Mouse (Mus musculus) frontal cortex, adult 2 months (tissue): Measurements from ENCODE around the gene Fez1. TPM values are rescaled to one million over a fixed set of nuclear protein-coding genes. Genes with fewer than 3 reads are reported as not detected.

Source experiments
- DNase-seq, 2 experiments: peaks; one replicate each; pipeline ENCODE4 v3.0.0; 2022; ENCODE audit warnings: low spot score in 1 of 2; ENCODE audit errors: extremely low spot score in 1 of 2
- polyA plus RNA-seq: library from polyadenylated mRNA; depleted of rRNA; stranded (reverse); fragments of >200 nt; gene quantifications from 2 replicates; pipeline ENCODE4 v1.2.3, GENCODE M21; 2012; rRNA removed

Gene Fez1
- polyA plus RNA-seq, 1 experiment = 327 TPM

DNA sequence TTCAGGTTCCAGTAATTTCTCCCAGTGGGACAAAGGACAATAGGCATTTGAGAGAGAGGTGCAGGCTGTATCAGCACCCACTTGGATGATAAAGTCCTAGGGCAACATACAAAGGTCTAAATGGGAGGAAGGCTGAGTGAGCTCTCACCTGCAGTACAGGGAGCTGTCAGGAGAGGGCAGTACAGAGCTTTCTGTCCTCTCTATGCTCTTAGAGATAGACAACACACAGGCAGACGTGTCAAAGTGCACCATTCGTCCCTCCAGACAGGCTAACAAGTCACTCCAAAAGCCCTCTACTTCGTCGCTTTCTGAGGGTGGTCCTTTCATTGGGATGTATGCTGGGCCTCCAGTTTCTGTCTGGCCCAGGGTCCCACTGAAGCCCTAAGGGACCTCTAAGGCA, 68.9 kb downstream of the Fez1 start:
- peak in 1 of 2 experiments; percentile 84 for DNase-seq

DNA sequence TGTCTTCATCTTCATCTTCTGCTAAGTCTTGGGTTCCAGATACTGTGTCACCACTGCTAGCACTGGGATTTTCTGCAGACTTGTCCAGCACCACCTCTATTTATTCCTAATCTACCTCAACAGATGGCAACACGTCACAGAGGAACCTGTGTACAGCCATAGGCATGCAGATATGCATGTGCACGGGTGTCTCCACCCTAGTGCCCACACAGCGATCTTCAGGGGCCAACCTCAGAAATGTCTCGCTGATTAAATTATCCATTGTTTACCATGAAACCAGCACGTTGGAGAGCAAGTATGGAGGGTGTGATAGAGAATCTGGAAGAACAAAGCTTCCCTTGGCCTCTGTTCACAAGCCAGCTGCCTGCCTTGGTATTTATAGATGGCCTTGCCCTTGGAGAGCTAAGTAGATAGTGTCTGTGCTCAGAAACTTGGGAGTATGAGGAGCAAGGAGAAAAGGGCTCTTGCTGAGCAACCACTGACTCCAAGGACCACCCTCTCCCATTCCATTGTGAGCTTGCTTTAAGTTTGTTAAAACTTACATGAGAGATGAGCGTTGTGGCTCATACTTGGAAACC, 71.8 kb downstream of the Fez1 start:
- no peak for DNase-seq

DNA sequence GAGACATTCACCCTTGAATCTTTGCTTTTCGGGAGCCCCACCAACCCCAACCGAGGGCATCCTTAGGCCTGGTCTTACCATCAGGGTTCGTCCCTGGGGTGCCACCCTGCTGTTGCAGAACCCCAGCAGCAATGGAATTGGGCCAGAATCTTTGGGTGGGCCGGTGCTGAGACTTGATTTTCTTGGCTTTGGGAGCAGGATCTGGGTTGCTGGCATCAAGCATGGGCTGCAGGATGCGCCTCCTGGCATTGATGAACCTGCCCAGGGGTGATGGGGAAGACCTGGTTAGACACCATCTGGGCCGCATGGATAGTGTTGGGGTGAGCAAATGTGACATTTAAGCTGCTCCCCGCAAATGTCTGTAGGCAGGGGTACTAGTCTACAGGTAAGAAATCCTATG, 72.6 kb downstream of the Fez1 start:
- no peak for DNase-seq

DNA sequence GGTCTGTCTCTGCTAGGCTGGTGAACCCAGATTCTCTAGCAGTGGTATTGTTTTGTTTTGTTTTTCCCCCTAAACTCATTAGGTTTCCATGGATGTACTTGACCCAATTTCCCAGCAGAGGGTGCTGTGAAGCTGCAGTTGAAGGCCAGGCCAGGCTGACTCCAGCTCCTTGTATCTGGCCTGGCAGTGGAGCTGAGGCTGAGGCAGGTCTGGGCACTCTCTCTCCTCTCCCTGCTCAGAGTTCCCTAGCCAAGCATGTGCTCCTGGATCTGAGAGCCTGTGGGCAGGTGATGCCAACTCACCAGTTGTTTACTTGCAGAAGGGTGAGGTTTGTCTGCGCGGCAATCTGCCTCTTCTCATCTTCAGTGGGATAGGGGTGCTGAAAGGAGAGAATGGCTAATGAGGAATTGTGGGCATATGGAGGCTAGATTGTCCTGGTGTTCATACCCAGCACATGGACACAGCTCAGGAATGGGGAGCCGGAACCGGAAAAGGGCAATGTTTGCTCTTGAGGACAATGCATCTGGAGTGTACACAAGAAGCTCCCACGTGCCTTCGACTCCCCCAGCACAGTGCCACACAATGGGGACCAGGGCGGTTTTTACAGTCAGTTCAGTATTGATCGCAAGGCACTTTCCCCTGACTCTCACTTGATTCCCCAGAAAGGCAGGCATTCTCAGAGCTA, 73.5 kb downstream of the Fez1 start:
- DNase-seq = peak in 1 of 2 experiments; percentile 90

DNA sequence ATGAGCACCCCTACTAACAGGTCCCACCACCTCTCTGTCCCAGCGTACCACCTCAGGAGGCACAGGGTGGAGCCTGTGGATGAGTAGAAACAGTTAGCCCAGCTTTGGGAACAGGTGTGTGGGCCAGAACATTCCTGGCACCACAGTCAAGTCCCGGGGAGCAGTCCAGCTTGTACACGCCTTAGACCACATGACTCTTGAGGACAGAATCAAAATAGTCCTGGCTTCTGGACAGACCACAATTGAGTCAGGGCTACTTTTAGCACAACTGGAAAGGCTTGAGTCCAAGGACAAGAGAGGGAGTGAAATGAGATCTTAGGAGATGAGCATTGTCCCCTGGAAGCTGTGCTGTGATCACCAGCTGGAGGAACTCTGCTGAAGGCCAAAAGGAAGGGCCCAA, 76.9 kb downstream of the Fez1 start:
- DNase-seq = no peak

DNA sequence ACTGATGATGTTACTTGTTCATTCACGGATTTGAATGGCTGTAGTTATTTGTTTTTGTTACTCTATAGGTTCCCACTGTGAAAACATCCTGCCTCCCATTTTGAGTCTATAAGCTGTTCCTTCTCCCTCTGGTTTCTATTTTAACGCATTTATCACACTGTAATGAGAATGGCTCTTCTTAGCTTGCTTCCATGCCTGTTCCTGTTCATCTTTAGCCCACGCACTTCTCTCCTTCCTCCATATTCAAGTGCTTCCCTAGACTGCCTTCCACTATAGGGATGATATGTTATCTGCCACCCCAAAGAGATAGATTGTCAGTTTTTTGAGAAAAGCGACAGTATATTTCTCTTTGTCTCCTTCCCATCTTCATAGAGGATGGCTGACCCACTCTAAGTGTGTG, 78.8 kb downstream of the Fez1 start:
- DNase-seq = peak in 1 of 2 experiments; percentile 52

DNA sequence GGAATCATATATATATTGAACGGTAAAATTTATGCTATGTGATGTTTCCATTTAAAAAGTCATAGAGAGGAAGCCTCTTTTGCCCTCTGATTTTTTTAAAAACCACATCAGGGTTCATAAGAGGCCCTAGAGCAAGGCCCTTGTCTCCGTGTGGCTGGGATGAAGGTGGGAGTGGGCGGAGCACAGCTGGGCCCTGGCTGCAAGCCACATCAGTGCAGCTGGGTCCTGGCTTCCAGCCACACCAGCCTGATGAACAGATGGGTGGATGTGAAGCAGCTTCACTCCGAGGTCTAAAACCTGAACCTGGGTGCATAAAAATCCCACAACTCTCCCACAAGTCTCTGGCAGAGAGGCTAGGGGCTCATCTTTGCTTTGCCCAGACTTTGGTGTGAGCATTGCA, 83.8 kb downstream of the Fez1 start:
- no peak for DNase-seq

DNA sequence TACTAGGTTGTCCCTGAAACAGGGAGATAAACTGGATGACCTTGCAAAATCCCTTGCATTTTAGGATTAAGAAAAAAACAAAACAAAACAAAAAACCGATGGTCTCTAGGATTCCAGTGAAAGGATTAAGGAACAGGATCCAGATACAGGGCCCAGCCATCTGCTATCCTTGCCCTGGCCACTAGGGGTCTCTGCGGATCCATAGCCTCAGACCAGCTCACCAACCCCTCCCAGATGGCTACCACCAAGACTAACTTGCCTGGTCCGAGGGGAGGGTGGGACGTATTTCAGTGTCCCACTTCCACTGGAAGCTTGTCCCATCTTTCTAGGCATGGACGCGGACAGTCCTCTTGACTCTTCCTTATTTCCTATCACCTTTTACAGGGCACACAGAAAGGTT, 94.7 kb downstream of the Fez1 start:
- peak; percentile 69 to 94 for DNase-seq

DNA sequence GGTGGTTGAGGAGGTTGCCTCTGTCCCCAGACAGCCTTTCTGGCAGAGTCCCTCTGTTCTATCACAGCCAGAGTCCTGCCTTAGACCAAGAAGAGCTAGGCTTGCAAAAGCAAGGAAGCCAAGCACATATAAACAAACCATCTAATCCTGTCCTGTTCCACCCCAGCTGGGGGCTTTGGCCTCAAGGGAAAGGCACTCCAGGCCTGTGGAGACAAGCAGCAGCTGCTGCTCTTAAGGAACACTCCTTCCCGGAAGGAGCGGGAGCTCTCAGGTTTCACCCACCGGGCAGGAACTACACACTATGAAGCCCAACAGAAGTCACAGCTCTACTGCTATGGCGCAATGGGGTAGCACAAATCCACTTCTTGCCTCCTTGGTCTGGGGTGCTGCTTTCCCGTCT, 95.3 kb downstream of the Fez1 start:
- no peak for DNase-seq

DNA sequence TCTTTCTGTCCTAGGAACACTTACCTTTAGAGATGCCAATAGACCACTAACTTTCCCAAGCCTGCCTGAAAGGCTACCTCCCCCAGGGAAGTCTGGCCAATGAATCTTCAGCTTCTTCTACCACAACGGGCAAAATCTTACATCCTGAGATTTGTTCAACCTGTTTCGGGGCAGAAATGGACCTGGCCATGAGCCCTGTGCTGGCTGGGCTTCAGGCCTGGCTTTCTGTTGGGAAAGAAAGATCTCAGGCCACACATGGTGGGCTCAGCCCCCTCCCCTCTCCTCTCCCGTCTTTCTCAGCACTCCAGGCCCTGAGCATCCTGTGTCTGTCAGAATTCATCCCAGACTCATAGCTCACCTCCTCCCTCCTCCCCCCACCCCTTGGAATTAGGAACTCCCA, 96.9 kb downstream of the Fez1 start:
- no peak for DNase-seq

DNA sequence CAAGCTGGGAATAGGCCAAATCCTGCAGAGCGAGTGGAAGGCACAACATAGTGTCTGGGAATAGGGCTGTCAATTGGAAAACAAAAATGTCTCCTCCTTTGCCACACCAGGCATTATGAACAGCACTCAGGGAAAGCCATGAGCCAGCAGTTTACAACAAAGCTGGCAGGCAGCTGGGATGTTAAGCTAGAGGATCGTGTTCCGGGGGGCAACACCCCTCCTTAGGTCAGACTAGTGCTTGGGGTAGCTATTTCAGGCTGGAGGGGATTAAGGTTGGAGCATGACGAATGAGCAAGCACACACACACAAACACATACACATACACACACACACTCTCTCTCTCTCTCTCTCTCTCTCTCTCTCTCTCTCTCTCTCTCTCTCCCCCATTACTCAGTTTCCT, 97.8 kb downstream of the Fez1 start:
- DNase-seq = no peak

DNA sequence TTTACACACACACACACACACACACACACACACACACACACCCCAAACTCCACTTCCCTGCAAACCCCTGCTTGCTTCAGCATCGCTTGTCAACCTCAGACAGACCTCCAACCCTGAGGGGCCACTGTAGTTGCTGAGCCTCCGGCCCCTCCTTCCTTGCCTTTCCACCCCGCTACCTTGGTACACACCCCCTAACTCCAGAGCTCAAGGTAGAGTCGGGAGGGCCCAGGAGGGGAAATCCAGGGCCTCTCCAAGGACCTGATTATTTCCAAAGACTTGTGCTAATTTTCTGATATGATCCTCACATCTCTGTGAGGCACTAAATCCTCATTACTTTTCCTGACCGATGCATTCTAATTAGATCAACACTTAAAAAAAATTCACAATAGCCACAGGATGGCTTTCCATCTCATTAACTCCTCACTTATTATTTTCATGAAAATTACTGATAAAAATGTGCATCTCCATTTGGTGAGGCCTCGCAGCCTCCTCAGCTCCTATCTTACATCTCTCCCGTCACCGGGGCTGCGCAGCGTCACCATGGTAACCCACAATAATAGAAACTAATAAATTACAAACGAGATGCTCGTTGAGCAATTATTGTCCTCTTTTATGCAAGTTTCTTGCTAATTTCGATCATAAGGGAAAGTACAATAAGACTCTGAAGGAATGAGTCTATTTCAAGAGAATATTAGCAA, 100.2 kb downstream of the Fez1 start:
- DNase-seq = peak; percentile 52 to 71

DNA sequence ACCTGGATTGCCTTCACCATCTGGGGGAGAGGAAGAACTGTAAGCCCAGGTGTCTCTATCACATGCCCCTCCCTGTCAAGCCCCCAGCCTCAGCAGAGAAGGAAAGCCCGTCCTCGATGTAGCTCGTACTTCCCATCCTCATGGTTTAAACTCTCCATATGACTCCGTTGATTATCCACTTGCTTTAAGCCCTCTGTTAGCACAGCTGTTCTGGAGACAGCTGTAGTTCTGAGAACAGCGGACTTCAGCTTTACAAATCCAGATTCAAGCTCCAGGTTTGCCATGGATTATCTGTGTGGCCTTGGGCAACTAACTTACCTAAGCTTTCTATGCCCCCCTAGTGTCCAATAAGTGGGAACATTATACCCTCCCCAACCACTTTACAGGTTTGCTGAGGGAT, 102.1 kb downstream of the Fez1 start:
- no peak for DNase-seq

Other genes starting within 250 kb of the Fez1 start
- gene Gm17689, start 239.2 kb upstream of the Fez1 start, polyA plus RNA-seq = not detected in 2 replicates
- 0.04 TPM in 1 of 2 replicates, not detected in the other for gene A630095E13Rik, start 178.5 kb upstream of the Fez1 start, polyA plus RNA-seq
- gene Acrv1, start 128.6 kb upstream of the Fez1 start, polyA plus RNA-seq = not detected in 2 replicates
- 1.4 and 1.7 TPM in 2 replicates for gene Chek1, start 94.8 kb upstream of the Fez1 start, polyA plus RNA-seq
- 38.5 and 45.8 TPM in 2 replicates for gene Stt3a, start 54.2 kb upstream of the Fez1 start, polyA plus RNA-seq
- 128 and 130 TPM in 2 replicates for gene Ei24, start 24.5 kb upstream of the Fez1 start, polyA plus RNA-seq